Mouse (Mus musculus) heart, adult 2 months (tissue): ENCODE data around the gene Mrpl27. TPM values are rescaled to one million over a fixed set of nuclear protein-coding genes. Genes with fewer than 3 reads are reported as not detected.

ENCODE experiments used
- DNase-seq, 2 experiments: peaks; one replicate each; pipeline ENCODE4 v3.0.0; 2021
- H3K27ac ChIP-seq: fragments of 200-600 bp; 2 replicates; pipeline ENCODE4 v1.8.1; 2022
- H3K27me3 ChIP-seq: fragments of 200-500 bp; 2 replicates; pipeline ENCODE4 v1.6.1; 2012; ENCODE audit warnings: mild to moderate bottlenecking, low read length, inconsistent platforms, mixed read lengths; ENCODE audit not compliant: control insufficient read depth, insufficient read depth
- H3K36me3 ChIP-seq: fragments of 200-500 bp; 2 replicates; pipeline ENCODE4 v1.6.1; 2012; ENCODE audit warnings: low read length, inconsistent platforms; ENCODE audit not compliant: control insufficient read depth, insufficient read depth
- H3K4me1 ChIP-seq: fragments of 200-500 bp; 2 replicates; pipeline ENCODE4 v1.6.1; 2011; ENCODE audit warnings: low read length; ENCODE audit not compliant: control insufficient read depth, insufficient read depth
- H3K4me3 ChIP-seq: fragments of 200-600 bp; 2 replicates; pipeline ENCODE4 v1.8.1; 2022
- H3K79me2 ChIP-seq: fragments of 200-500 bp; replicated peaks from 2 replicates; pipeline ENCODE4 v1.6.1; 2012; ENCODE audit warnings: mild to moderate bottlenecking, inconsistent platforms, low read length, moderate library complexity, mixed read lengths; ENCODE audit not compliant: control insufficient read depth, insufficient read depth
- H3K9ac ChIP-seq: fragments of 200-500 bp; 2 replicates; pipeline ENCODE4 v1.6.1; 2012; ENCODE audit warnings: low read depth, mild to moderate bottlenecking, control low read depth, inconsistent platforms, low read length, mixed read lengths
- CTCF ChIP-seq: fragments of 200-600 bp; IDR thresholded peaks from 2 replicates; pipeline ENCODE4 v1.8.1; 2022; ENCODE audit warnings: antibody characterized with exemption, mild to moderate bottlenecking, moderate library complexity
- EP300 ChIP-seq: fragments of 200-500 bp; IDR thresholded peaks from 2 replicates; pipeline ENCODE4 v1.6.1; 2011; ENCODE audit warnings: low read depth, low read length, control low read depth; ENCODE audit not compliant: insufficient read depth
- POLR2A ChIP-seq: fragments of 200-500 bp; IDR thresholded peaks from 2 replicates; pipeline ENCODE4 v1.6.1; 2011; ENCODE audit warnings: mild to moderate bottlenecking, low read depth, low read length, control low read depth; ENCODE audit not compliant: insufficient read depth
- WGBS: fragments of 180-500 bp; shearing (Covaris S2); methylation state at CpG from one replicate; pipeline ENCODE4 v1.1.7; 2018; 5-methylcytosine and 5-hydroxymethylcytosine counted together
- intact Hi-C: fragments of 180-260 bp; cut with DNase I; formaldehyde crosslinking; loops from one replicate; pipeline ENCODE4 v1.15.1; 2025
- polyA plus RNA-seq: library from polyadenylated mRNA; depleted of rRNA; stranded (reverse); fragments of >200 nt; gene quantifications from 2 replicates; pipeline ENCODE4 v1.2.3, GENCODE M21; 2012; rRNA removed
- total RNA-seq, 2 experiments: library from RNA; stranded (reverse); gene quantifications; 2 replicates each; pipeline ENCODE4 v1.2.3; 2021

Mrpl27 gene
- total and polyA plus RNA-seq, 3 experiments: 54.9 to 67.0 (median 59.5) TPM

GRCm38 (mm10) chr11:94699399-94699798 lies 45.8 kb downstream of the Mrpl27 start:
- Histone ChIP-seq H3K27me3 (no peaks in the 10 kb centered on the region), H3K36me3 (no peaks in the 10 kb centered on the region), H3K4me1 (no peaks in the 10 kb centered on the region), H3K4me3 (no peak overlapping the region), H3K79me2 (no peaks in the 10 kb centered on the region), H3K9ac (no peak overlapping the region), H3K27ac (no peak overlapping the region)
- DNase-seq: no peak
- 97% methylated on average over 3 of the region's 3 CpGs for WGBS
- no peak for TF ChIP-seq CTCF
- TF ChIP-seq POLR2A: no peak
- TF ChIP-seq EP300: no peak
- intact Hi-C loops: no loop called here

DNA sequence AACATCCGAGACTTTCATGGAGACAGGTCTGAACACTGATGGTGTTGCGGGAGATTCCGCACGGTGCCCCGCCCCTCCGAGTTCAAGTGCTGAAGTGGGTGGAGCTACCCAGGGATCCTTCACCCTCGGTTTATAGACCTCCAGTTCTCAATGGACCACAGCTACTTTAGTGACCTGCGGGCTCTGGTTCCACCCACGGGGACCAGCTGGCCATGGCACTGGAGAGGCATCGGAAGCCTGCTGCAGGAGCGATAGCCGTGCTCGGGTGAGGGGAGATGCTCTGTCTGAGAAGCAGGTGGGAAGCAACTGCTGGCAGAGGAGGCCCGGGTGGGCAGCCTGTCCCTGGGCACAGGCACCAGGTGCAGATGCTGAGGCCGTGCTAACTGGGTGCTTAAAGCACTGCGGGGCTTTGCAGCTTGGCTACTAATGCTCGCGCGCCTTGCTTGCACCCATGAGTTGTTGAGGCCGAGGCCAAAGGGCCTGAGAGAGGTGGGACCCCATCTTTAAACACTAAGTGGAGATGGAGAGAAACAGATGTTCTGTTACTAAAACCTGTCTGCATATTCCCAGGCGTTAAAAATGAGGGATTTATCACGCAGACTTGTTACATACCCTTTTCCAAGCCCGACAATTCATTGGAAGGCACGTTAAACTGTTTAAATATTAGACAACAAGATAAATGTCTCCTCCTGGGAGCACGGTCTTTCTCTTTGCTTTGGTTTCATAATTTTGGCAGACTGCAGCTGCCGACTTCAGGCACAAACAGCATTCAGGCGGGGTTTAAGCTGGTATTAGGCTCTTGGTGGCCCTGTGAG lies 48.0 kb downstream of the Mrpl27 start:
- DNase-seq: no peak
- no peak overlapping the region for H3K9ac ChIP-seq
- TF ChIP-seq EP300 (no peak), POLR2A (no peak), CTCF (no peak)
- H3K27ac ChIP-seq: no peak overlapping the region
- WGBS: 65% methylated on average over 27 of the region's 27 CpGs
- H3K79me2 ChIP-seq: no peaks in the 10 kb centered on the region
- no peaks in the 10 kb centered on the region for H3K27me3 ChIP-seq
- no peaks in the 10 kb centered on the region for H3K36me3 ChIP-seq
- intact Hi-C loops: no loop called here
- H3K4me3 ChIP-seq: no peak overlapping the region
- H3K4me1 ChIP-seq: no peaks in the 10 kb centered on the region

GRCm38 (mm10) chr11:94702216-94702610 lies 48.6 kb downstream of the Mrpl27 start:
- TF ChIP-seq POLR2A: no peak
- no peak for TF ChIP-seq EP300
- TF ChIP-seq CTCF: no peak
- H3K36me3 ChIP-seq: no peaks in the 10 kb centered on the region
- no peak overlapping the region for H3K4me3 ChIP-seq
- H3K27me3 ChIP-seq: no peaks in the 10 kb centered on the region
- whole genome bisulfite sequencing: 60% methylated on average over 3 of the region's 3 CpGs
- H3K27ac ChIP-seq: no peak overlapping the region
- H3K4me1 ChIP-seq: no peaks in the 10 kb centered on the region
- H3K79me2 ChIP-seq: no peaks in the 10 kb centered on the region
- DNase-seq: no peak
- H3K9ac ChIP-seq: no peak overlapping the region
- intact Hi-C loops: no loop called here

GRCm38 (mm10) chr11:94704020-94704419 lies 50.5 kb downstream of the Mrpl27 start:
- Histone ChIP-seq H3K27me3 (no peaks in the 10 kb centered on the region), H3K9ac (no peak overlapping the region), H3K27ac (no peak overlapping the region), H3K36me3 (no peaks in the 10 kb centered on the region), H3K4me3 (no peak overlapping the region), H3K79me2 (no peaks in the 10 kb centered on the region), H3K4me1 (no peaks in the 10 kb centered on the region)
- no peak for DNase-seq
- intact Hi-C loops: no loop called here
- TF ChIP-seq POLR2A: no peak
- TF ChIP-seq EP300: no peak
- TF ChIP-seq CTCF: no peak
- 49% methylated on average over 7 of the region's 7 CpGs for WGBS

DNA sequence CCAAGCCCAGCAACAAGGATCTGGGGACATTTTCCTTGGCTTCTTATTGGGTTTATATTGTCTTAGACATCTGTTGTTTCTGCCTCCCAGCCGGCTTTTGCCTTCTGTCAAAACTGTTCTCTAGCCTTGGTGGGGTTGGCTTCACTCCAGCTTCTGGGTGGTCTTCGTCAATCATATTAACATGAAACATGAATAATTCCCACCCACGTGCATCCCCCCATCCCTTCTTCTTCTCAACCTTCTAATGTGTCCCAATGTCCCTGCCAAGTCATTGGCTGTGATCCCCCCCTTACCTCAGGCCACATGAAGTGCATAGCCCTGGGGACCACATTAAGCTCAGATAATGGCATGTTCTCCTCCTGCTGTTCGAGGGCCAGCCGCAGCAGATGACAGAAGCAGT lies 50.9 kb downstream of the Mrpl27 start, which contains the start of gene Gm11541:
Gene Gm11541, minus strand, starts transcription at position 28 of the 400 bp plus-strand sequence.
- intact Hi-C loops: no loop called here
- no peaks in the 10 kb centered on the region for H3K36me3 ChIP-seq

More for the DNA sequence above, 50.9 kb downstream of the Mrpl27 start, which contains the start of gene Gm11541:
- no peak for DNase-seq
- Histone ChIP-seq H3K27me3 (no peaks in the 10 kb centered on the region), H3K4me3 (no peak within 1 kb of the TSS), H3K79me2 (no peaks in the 10 kb centered on the region), H3K27ac (no peak within 1 kb of the TSS), H3K9ac (no peak within 1 kb of the TSS), H3K4me1 (no peaks in the 10 kb centered on the region)
- 80% methylated on average over 5 of the region's 5 CpGs for WGBS
- TF ChIP-seq CTCF: no peak
- no peak for TF ChIP-seq EP300
- no peak for TF ChIP-seq POLR2A

Other genes starting within 250 kb of the Mrpl27 start
- gene Cacna1g, start 179.6 kb upstream of the Mrpl27 start, total RNA-seq: 10 to 100 TPM; 12.2 to 12.9 TPM
- gene Cacna1g, start 179.6 kb upstream of the Mrpl27 start, polyA plus RNA-seq: 63.3 and 64.4 TPM in 2 replicates
- under 1 TPM; 0.23 to 0.52 TPM for gene Spata20, start 167.6 kb upstream of the Mrpl27 start, total RNA-seq
- gene Spata20, start 167.6 kb upstream of the Mrpl27 start, polyA plus RNA-seq: 1.3 and 1.5 TPM in 2 replicates
- gene Epn3, start 153.8 kb upstream of the Mrpl27 start, total RNA-seq: 10 to 100 TPM; 28.4 to 31.9 TPM
- gene Epn3, start 153.8 kb upstream of the Mrpl27 start, polyA plus RNA-seq: 12.6 and 25.7 TPM in 2 replicates
- gene Mycbpap, start 132.0 kb upstream of the Mrpl27 start, total RNA-seq: 1 to 10 TPM in 1 of 2 experiments, under 1 TPM in 1; 0.89 to 1.1 TPM
- gene Mycbpap, start 132.0 kb upstream of the Mrpl27 start, polyA plus RNA-seq: 0.32 and 0.72 TPM in 2 replicates
- gene Rsad1, start 104.5 kb upstream of the Mrpl27 start, total RNA-seq: 10 to 100 TPM in 1 of 2 experiments, 1 to 10 TPM in 1; 9.3 to 12.6 TPM
- gene Rsad1, start 104.5 kb upstream of the Mrpl27 start, polyA plus RNA-seq: 13.7 and 14.1 TPM in 2 replicates
- gene Chad, start 88.7 kb upstream of the Mrpl27 start, total RNA-seq: 1 to 10 TPM; 1.7 to 2.1 TPM
- gene Chad, start 88.7 kb upstream of the Mrpl27 start, polyA plus RNA-seq: 8.7 and 16.2 TPM in 2 replicates
- gene Acsf2, start 51.9 kb upstream of the Mrpl27 start, total RNA-seq: 10 to 100 TPM; 19.8 to 26.4 TPM
- 21.0 and 24.7 TPM in 2 replicates for gene Acsf2, start 51.9 kb upstream of the Mrpl27 start, polyA plus RNA-seq
- gene Lrrc59, start 24.0 kb upstream of the Mrpl27 start, total RNA-seq: 10 to 100 TPM; 31.5 to 32.0 TPM
- gene Lrrc59, start 24.0 kb upstream of the Mrpl27 start, polyA plus RNA-seq: 25.3 and 31.9 TPM in 2 replicates
- gene Eme1, start 197 bp downstream of the Mrpl27 start, total RNA-seq: not detected
- 0.12 and 0.14 TPM in 2 replicates for gene Eme1, start 197 bp downstream of the Mrpl27 start, polyA plus RNA-seq
- 1 to 10 TPM; 7.2 to 7.9 TPM for gene Xylt2, start 23.7 kb downstream of the Mrpl27 start, total RNA-seq
- gene Xylt2, start 23.7 kb downstream of the Mrpl27 start, polyA plus RNA-seq: 11.6 and 12.1 TPM in 2 replicates
- not detected for gene Gm11541, start 50.7 kb downstream of the Mrpl27 start, total RNA-seq
- not detected in 2 replicates for gene Gm11541, start 50.7 kb downstream of the Mrpl27 start, polyA plus RNA-seq
- 1 to 10 TPM in 1 of 2 experiments, under 1 TPM in 1; 0.97 to 1.0 TPM for gene Cdc34b, start 88.0 kb downstream of the Mrpl27 start, total RNA-seq
- gene Cdc34b, start 88.0 kb downstream of the Mrpl27 start, polyA plus RNA-seq: 0.12 TPM in 1 of 2 replicates, not detected in the other
- gene Tmem92, start 128.9 kb downstream of the Mrpl27 start, total RNA-seq: not detected
- not detected in 2 replicates for gene Tmem92, start 128.9 kb downstream of the Mrpl27 start, polyA plus RNA-seq